ENCODE assay signal across 8 mouse cellular contexts in genomic region chr2:126673317-126674242, GRCm38 (mm10). TPM values are rescaled to one million over a fixed set of nuclear protein-coding genes. Genes with fewer than 3 reads are reported as not detected.
DNase-seq lines count a peak whose midpoint lies in the region; ATAC-seq lines count a peak whose summit lies in the region.

No protein-coding gene starts in this region.

- peaks cover 31% of the 10 kb centered on the region for H3K4me1 ChIP-seq in midbrain, embryonic 10.5 days

- ATAC-seq in hematopoietic stem cell, adult 5-6 weeks (replicated peaks in 1 of 2; ENCODE audit: insufficient read depth in 1 of 2, low FRiP score in 2 of 2, low TSS enrichment in 1 of 2, low read depth in 1 of 2, poor library complexity in 2 of 2, severe bottlenecking in 2 of 2): peak; percentile 48 to 57

- no peaks in the 10 kb centered on the region for H3K9me3 ChIP-seq in midbrain, embryonic 10.5 days (replicated peaks)

- no peaks in the 10 kb centered on the region for H3K27me3 ChIP-seq in midbrain, embryonic 10.5 days (ENCODE audit: low read depth, poor library complexity, severe bottlenecking)

- peak overlapping the region; percentile 100 for H3K27ac ChIP-seq in midbrain, embryonic 10.5 days (replicated peaks)

- H3K36me3 ChIP-seq in midbrain, embryonic 10.5 days: peaks cover 31% of the 10 kb centered on the region

- DNase-seq in kidney, postnatal 14 days: peak; percentile 27
- no peak for DNase-seq in kidney, adult 11 months
- DNase-seq in NIH3T3 (ENCODE audit: low read depth): peak; percentile 24
- no peak for DNase-seq in midbrain, embryonic 10.5 days (ENCODE audit: low spot score)
- DNase-seq in right cerebral cortex, postnatal 4 days: no peak
- DNase-seq in adrenal gland, postnatal 36 days: no peak
- no peak for DNase-seq in ovary, postnatal 36 days (ENCODE audit: low spot score)

- 77% methylated on average over 13 of the region's 13 CpGs for WGBS in midbrain, embryonic 10.5 days

- H3K4me3 ChIP-seq in midbrain, embryonic 10.5 days: peak overlapping the region; percentile 94

RNA-seq across cellular contexts. Expression of gene Gabpb1, which starts 2.6 kb away (rescaled TPM):
- total RNA-seq in hematopoietic stem cell, adult 5-6 weeks (2017): 71.6 and 85.9 TPM in 2 replicates
- polyA plus RNA-seq in midbrain, embryonic 10.5 days (2016; fragmentation: Nextera tagmentation; extraction: Ambion mirVana): 77.2 and 78.6 TPM in 2 replicates
- 10 to 100 TPM; 15.3 to 19.5 TPM for total RNA-seq in adrenal gland, postnatal 36 days (2021)

RNA-seq across cellular contexts. Expression of gene Usp8, which starts 33.5 kb away (rescaled TPM):
- total RNA-seq in hematopoietic stem cell, adult 5-6 weeks (2017): 60.9 and 76.4 TPM in 2 replicates
- 38.1 and 42.3 TPM in 2 replicates for polyA plus RNA-seq in midbrain, embryonic 10.5 days (2016; fragmentation: Nextera tagmentation; extraction: Ambion mirVana)
- 10 to 100 TPM; 66.9 to 76.5 TPM for total RNA-seq in adrenal gland, postnatal 36 days (2021)

RNA-seq across cellular contexts. Expression of gene Hdc, which starts 54.5 kb away (rescaled TPM):
- 8.3 and 24.1 TPM in 2 replicates for total RNA-seq in hematopoietic stem cell, adult 5-6 weeks (2017)
- polyA plus RNA-seq in midbrain, embryonic 10.5 days (2016; fragmentation: Nextera tagmentation; extraction: Ambion mirVana): 0.31 and 0.55 TPM in 2 replicates
- 10 to 100 TPM in 1 of 2 experiments, 1 to 10 TPM in 1; 2.6 to 25.9 TPM for total RNA-seq in adrenal gland, postnatal 36 days (2021)

Comparison
In these comparisons a context has a peak if more than half of its experiments do, and no peak if none do; other contexts are left out.
1. DNase-seq: peak in kidney, postnatal 14 days (single experiment) and NIH3T3 (single experiment); none in kidney, adult 11 months (single experiment), midbrain, embryonic 10.5 days (single experiment), right cerebral cortex, postnatal 4 days (single experiment), adrenal gland, postnatal 36 days (0 of 2) and ovary, postnatal 36 days (single experiment).